Mouse (Mus musculus): ENCODE measurements around the gene Dennd4b.

DNA sequence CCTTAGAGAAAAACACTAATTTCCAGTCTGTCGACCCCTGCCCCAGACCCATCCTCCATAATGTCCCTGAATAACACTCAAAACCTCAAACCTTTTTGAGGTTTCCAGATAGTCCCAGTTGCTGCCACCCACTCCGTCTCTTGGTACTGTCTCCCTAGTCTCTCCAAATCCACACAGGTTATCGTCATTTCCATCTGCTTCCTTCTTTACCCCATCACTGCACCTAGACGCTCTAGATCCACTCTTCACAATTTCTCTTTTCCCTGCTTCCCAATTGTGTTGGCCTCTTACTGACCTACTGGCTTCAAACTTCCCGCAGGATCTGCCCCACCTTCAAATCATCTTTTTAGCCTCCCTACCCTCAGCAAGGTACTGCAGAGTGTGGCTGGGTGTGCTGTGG lies 43.9 kb upstream of the Dennd4b start:
- TF ChIP-seq POLR2A (IDR thresholded peaks at IDR 0.05; ENCODE audit: borderline replicate concordance, control insufficient read depth, low read depth, low read length): no peak
- TF ChIP-seq CTCF (IDR thresholded peaks at IDR 0.05; ENCODE audit: control insufficient read depth, insufficient read depth, low read length): no peak
